Mouse (Mus musculus): ENCODE data around the gene Tdrd9. TPM values are rescaled to one million over a fixed set of nuclear protein-coding genes. Genes with fewer than 3 reads are reported as not detected.

Gene Tdrd9
- polyA plus RNA-seq, 2 experiments = 0.04 to 0.06 TPM

DNA sequence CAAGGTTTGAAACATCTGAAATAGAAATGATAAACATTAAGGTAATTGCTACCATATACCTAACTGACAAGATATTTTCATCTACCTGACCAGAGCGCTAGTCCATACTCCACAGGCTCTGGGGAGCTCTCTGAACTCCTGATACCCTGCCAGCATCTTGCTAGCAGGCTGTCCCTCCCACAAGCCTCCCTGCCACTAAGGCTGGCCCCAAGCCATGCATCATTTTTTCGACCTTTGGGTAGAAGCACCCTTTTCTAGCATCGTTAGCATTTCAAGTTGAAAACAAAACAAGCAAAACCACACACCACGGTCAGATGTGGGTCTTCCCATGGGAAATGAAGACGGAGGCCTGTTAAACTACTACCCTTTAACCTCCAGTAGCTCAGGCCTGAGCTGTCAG lies 8.0 kb upstream of the Tdrd9 start:
- Histone ChIP-seq H3K4me1 (replicated peaks; ENCODE audit: control insufficient read depth in 2 of 2, insufficient read depth in 2 of 2, low read length in 1 of 2) (peaks cover 5 to 14% of the 10 kb centered on the region in 2 experiments; a peak in 3 of 4 replicates), H3K9me3 (ENCODE audit: control insufficient read depth, low read length) (no peaks in the 10 kb centered on the region), H3K27ac (no peak overlapping the region), H3K27me3 (ENCODE audit: control insufficient read depth, insufficient read depth, low read length) (no peaks in the 10 kb centered on the region), H3K36me3 (replicated peaks; ENCODE audit: control insufficient read depth, insufficient read depth, low read depth) (peaks cover 26% of the 10 kb centered on the region), H3K4me2 (ENCODE audit: low read depth) (no peak overlapping the region), H3K9ac (replicated peaks) (no peak overlapping the region), H3K4me3 (ENCODE audit: insufficient read depth in 1 of 2, low read depth in 2 of 2, low read length in 2 of 2) (no peak overlapping the region)
- 79% methylated on average over 5 of the region's 5 CpGs for WGBS (ENCODE audit: insufficient replicate concordance)
- no peak for ATAC-seq (ENCODE audit: insufficient read depth)
- no peak for TF ChIP-seq CTCF (IDR thresholded peaks at IDR 0.05; ENCODE audit: low read depth)
- TF ChIP-seq EP300 (IDR thresholded peaks at IDR 0.05; ENCODE audit: low read depth) = no peak
- DNase-seq (ENCODE audit: low read depth in 3 of 3, low spot score in 3 of 3) = no peak

DNA sequence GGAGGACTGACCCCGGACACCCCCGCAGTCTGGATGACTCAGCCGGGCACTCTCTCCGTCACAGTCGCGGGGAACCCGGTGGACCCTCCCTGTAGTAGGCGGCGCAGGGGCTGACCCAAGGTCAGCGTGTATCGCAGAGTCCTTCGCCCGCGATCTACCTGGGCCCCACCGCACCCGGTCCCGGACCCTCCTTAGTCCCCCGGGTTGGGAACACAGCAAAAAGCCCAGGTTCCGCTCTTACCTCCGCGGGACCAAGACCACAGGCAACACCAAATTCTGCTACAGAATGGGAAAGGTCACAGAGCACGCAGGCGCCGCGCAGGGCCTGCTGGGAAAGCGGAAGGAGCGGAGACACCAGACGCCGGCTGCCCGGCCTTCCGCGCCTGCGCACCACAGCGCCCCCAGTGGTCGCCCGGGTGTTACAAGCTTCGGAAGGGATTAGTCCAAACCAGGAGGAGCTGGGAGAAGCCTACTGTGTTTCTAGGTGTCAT lies 4.6 kb upstream of the Tdrd9 start, which contains the start of gene Atp5mpl:
Gene Atp5mpl (minus strand): TSS at position 295 of the 491 bp plus-strand sequence.
- under 1% methylated on average over 37 of the region's 37 CpGs for WGBS (ENCODE audit: insufficient replicate concordance)
- peak within 1 kb of the TSS; percentile 8 for H3K27ac ChIP-seq
- peak within 1 kb of the TSS; percentile 85 to 86 for H3K4me3 ChIP-seq (ENCODE audit: insufficient read depth in 1 of 2, low read depth in 2 of 2, low read length in 2 of 2)
- ATAC-seq (ENCODE audit: insufficient read depth) (peak; percentile 89), DNase-seq (ENCODE audit: low read depth in 3 of 3, low spot score in 3 of 3) (peak; percentile 80 to 83 (median 83))
- peaks cover 4% of the 10 kb centered on the region; the same call in 1 of the 2 replicates for H3K36me3 ChIP-seq (replicated peaks; ENCODE audit: control insufficient read depth, insufficient read depth, low read depth)
- TF ChIP-seq CTCF (IDR thresholded peaks at IDR 0.05; ENCODE audit: low read depth) (peak; percentile 97), EP300 (IDR thresholded peaks at IDR 0.05; ENCODE audit: low read depth) (no peak)
- no peaks in the 10 kb centered on the region for H3K9me3 ChIP-seq (ENCODE audit: control insufficient read depth, low read length)
- H3K9ac ChIP-seq (replicated peaks) = peak within 1 kb of the TSS; percentile 78
- no peaks in the 10 kb centered on the region for H3K27me3 ChIP-seq (ENCODE audit: control insufficient read depth, insufficient read depth, low read length)
- H3K4me2 ChIP-seq (ENCODE audit: low read depth) = peak within 1 kb of the TSS; percentile 89
- H3K4me1 ChIP-seq (replicated peaks; ENCODE audit: control insufficient read depth in 2 of 2, insufficient read depth in 2 of 2, low read length in 1 of 2) = peaks cover 5 to 14% of the 10 kb centered on the region in 2 experiments; a peak in 3 of 4 replicates

DNA sequence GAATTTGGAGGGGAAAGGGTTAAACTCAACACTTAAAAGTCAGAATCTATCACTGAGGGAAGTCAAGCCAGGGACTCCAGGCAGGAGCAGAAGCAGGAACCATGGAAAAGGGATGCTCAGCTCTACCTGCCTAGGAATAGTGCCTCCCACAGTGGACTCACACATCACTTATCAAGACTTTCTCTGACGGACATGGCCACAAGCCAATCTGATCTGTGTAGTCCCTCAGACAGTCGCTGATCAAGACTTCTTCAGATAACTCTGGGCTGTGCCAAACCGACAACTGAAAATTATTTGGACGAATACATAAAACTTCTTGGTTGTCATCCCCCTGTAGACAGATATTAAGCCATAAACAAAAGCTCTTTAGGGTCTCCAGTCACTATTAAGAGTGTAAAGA lies 1.3 kb upstream of the Tdrd9 start:
- DNase-seq (ENCODE audit: low read depth in 3 of 3, low spot score in 3 of 3) = no peak
- Histone ChIP-seq H3K4me2 (ENCODE audit: low read depth) (no peak overlapping the region), H3K27me3 (ENCODE audit: control insufficient read depth, insufficient read depth, low read length) (no peaks in the 10 kb centered on the region), H3K36me3 (replicated peaks; ENCODE audit: control insufficient read depth, insufficient read depth, low read depth) (no peaks in the 10 kb centered on the region), H3K9me3 (ENCODE audit: control insufficient read depth, low read length) (no peaks in the 10 kb centered on the region), H3K4me1 (replicated peaks; ENCODE audit: control insufficient read depth in 2 of 2, insufficient read depth in 2 of 2, low read length in 1 of 2) (peaks cover 5 to 14% of the 10 kb centered on the region in 2 experiments; a peak in 3 of 4 replicates), H3K27ac (no peak overlapping the region), H3K4me3 (ENCODE audit: insufficient read depth in 1 of 2, low read depth in 2 of 2, low read length in 2 of 2) (no peak overlapping the region), H3K9ac (replicated peaks) (no peak overlapping the region)
- ATAC-seq (ENCODE audit: insufficient read depth) = no peak
- no peak for TF ChIP-seq EP300 (IDR thresholded peaks at IDR 0.05; ENCODE audit: low read depth)
- no peak for TF ChIP-seq CTCF (IDR thresholded peaks at IDR 0.05; ENCODE audit: low read depth)
- WGBS (ENCODE audit: insufficient replicate concordance) = 45% methylated on average over 4 of the region's 4 CpGs

DNA sequence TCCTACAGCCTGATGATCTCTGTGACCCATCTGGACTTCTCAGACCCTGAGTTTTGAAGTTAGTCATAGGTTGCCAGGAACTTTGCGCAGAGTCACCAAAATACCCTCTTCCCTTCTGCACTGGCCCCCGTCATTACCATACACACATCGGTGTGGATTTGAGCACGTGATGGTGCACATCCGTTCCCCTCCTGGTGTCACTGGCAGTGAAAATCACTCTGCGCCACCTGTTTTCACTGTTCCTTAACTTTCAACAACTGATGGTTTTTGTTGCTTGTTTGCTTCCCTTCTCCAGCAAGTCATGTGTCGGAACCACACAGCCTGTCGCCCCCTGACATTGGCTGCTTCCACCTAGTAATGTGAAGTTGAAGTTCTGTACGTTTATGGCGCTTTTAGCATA lies 1.1 kb downstream of the Tdrd9 start:
- TF ChIP-seq EP300 (IDR thresholded peaks at IDR 0.05; ENCODE audit: low read depth) (no peak), CTCF (IDR thresholded peaks at IDR 0.05; ENCODE audit: low read depth) (no peak)
- 77% methylated on average over 10 of the region's 10 CpGs for WGBS (ENCODE audit: insufficient replicate concordance)
- H3K36me3 ChIP-seq (replicated peaks; ENCODE audit: control insufficient read depth, insufficient read depth, low read depth) = no peaks in the 10 kb centered on the region
- H3K9me3 ChIP-seq (ENCODE audit: control insufficient read depth, low read length) = no peaks in the 10 kb centered on the region
- H3K4me3 ChIP-seq (ENCODE audit: insufficient read depth in 1 of 2, low read depth in 2 of 2, low read length in 2 of 2) = no peak overlapping the region
- DNase-seq (ENCODE audit: low read depth in 3 of 3, low spot score in 3 of 3) (no peak), ATAC-seq (ENCODE audit: insufficient read depth) (no peak)
- no peaks in the 10 kb centered on the region for H3K4me1 ChIP-seq (replicated peaks; ENCODE audit: control insufficient read depth in 2 of 2, insufficient read depth in 2 of 2, low read length in 1 of 2)
- H3K27me3 ChIP-seq (ENCODE audit: control insufficient read depth, insufficient read depth, low read length) = no peaks in the 10 kb centered on the region
- H3K27ac ChIP-seq = no peak overlapping the region
- H3K4me2 ChIP-seq (ENCODE audit: low read depth) = no peak overlapping the region
- H3K9ac ChIP-seq (replicated peaks) = no peak overlapping the region

DNA sequence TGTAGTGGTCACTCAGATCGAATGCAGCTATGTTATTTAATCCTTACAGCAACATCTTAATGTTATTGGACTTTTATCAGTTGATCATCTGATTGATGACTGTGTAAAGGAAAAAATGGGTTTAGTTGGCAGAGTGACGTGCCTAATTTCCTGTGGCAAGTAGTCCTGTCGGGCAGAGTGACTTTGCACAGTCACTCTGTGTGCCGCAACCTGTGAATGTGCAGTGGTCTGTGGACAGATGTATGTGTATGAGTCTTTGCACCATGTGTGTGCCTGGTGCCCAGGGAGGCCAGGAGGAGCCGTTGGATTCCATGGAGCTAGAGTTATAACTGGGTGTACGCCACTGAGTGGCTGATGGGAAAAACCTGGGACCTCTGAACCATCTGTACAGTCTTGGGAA lies 3.2 kb downstream of the Tdrd9 start:
- Histone ChIP-seq H3K9ac (replicated peaks) (no peak overlapping the region), H3K27ac (no peak overlapping the region), H3K4me2 (ENCODE audit: low read depth) (no peak overlapping the region), H3K4me1 (replicated peaks; ENCODE audit: control insufficient read depth in 2 of 2, insufficient read depth in 2 of 2, low read length in 1 of 2) (no peaks in the 10 kb centered on the region), H3K4me3 (ENCODE audit: insufficient read depth in 1 of 2, low read depth in 2 of 2, low read length in 2 of 2) (no peak overlapping the region), H3K36me3 (replicated peaks; ENCODE audit: control insufficient read depth, insufficient read depth, low read depth) (no peaks in the 10 kb centered on the region), H3K9me3 (ENCODE audit: control insufficient read depth, low read length) (no peaks in the 10 kb centered on the region), H3K27me3 (ENCODE audit: control insufficient read depth, insufficient read depth, low read length) (no peaks in the 10 kb centered on the region)
- ATAC-seq (ENCODE audit: insufficient read depth) (no peak), DNase-seq (ENCODE audit: low read depth in 3 of 3, low spot score in 3 of 3) (no peak)
- WGBS (ENCODE audit: insufficient replicate concordance) = 53% methylated on average over 6 of the region's 6 CpGs
- TF ChIP-seq CTCF (IDR thresholded peaks at IDR 0.05; ENCODE audit: low read depth) = no peak
- no peak for TF ChIP-seq EP300 (IDR thresholded peaks at IDR 0.05; ENCODE audit: low read depth)

Measured in liver, embryonic 14.5 days (tissue).